Mouse (Mus musculus) erythroblast, embryonic 14.5 days (primary cell): ENCODE measurements around the gene Limk1.

ENCODE experiments used
- GATA1 ChIP-seq: IDR thresholded peaks from 2 replicates; pipeline ENCODE4 v1.6.1; 2012; ENCODE audit warnings: low read length, inconsistent platforms, mixed read lengths
- TAL1 ChIP-seq: IDR thresholded peaks from 3 replicates; pipeline ENCODE4 v1.6.1; 2012; ENCODE audit warnings: low read length, inconsistent platforms, mixed read lengths

- TF ChIP-seq GATA1 = no peak
- no peak for TF ChIP-seq TAL1
Observed at GRCm38 (mm10) chr5:134688086-134688717, at the start of gene Limk1.
